Mouse (Mus musculus) small intestine, adult 2 months (tissue): ENCODE data around the gene C87436.

Source experiments
- CTCF ChIP-seq: fragments of 200-500 bp; IDR thresholded peaks from 2 replicates; pipeline ENCODE4 v1.5.1; 2012; ENCODE audit warnings: low read depth, mild to moderate bottlenecking, control low read depth, inconsistent platforms, low read length, moderate library complexity, mixed read lengths; ENCODE audit not compliant: insufficient replicate concordance, insufficient read length; ENCODE audit errors: extremely low read depth
- POLR2A ChIP-seq: fragments of 200-500 bp; IDR thresholded peaks from 2 replicates; pipeline ENCODE4 v1.6.1; 2012; ENCODE audit warnings: low read depth, mild to moderate bottlenecking, control low read depth, inconsistent platforms, low read length, moderate library complexity

DNA sequence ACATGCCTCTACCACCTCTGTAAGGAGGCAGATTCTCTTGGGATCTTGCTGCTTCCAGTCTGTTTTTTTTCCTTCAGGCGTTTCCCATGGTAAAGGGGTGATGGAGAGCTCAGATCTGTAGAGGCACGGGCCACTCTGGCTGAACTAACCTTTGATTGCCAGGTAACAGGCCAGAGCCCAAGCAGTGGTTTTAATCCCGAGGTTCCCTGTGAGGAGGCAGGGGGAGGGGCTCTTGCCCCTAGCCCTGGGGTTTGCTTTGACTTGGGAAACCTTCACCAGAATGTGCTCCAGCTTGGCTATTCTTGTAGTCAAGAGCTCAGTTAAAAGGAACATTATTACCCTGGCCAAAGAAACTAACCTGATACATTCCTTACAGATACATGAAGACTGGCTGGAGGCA, 57.5 kb downstream of the C87436 start:
- TF ChIP-seq CTCF (no peak), POLR2A (no peak)
